Mouse (Mus musculus) induced T-regulatory cell, adult 2 months (primary cell): ENCODE measurements around the gene Nr6a1.

Source experiments
- DNase-seq: peaks from one replicate; pipeline ENCODE4 v3.0.0-alpha.2; 2012; ENCODE audit warnings: low read depth

Gene Nr6a1

DNA sequence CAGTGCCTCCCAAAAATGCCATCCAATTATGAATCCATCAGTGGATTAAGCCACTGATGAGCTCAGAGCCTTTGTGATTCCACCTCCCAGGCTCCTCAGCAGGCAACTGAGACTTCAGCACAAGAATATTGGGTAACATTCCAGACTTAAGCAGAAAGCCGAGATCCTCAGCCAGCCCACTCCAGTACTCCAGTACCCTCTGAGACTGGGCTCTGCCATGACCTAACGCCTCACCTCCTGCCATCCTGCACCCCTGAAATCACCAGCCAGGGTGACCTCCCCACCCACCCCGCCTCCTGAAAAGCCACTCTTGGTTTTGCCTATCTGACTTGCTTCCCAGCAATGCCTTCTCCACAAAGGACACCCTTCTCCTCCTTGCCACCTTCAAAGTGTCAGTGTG, 9.9 kb upstream of the Nr6a1 start:
- DNase-seq = no peak

- no peak for DNase-seq
Observed at GRCm38 (mm10) chr2:38936721-38937378, 9.4 kb upstream of the Nr6a1 start.

DNA sequence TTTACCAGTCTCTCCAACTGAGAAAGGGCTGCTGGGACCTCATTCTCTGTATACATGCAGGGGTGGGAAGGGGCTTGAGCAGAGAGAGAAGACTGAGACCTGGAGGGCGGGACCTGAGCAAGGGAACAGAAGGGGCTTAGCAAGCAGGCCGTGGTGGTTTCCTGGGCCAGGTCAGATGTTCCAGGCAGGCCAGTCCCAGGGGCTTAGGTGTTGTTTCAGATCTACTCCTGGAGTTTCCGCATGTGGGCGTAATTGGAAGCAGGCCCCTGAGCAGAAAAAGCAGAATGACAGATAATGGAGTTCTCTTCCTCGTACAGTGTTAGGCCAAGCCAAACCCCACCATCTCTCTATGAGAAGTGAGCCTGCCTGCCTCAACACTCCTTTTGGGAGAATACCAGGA, 7.4 kb upstream of the Nr6a1 start:
- DNase-seq = no peak

DNA sequence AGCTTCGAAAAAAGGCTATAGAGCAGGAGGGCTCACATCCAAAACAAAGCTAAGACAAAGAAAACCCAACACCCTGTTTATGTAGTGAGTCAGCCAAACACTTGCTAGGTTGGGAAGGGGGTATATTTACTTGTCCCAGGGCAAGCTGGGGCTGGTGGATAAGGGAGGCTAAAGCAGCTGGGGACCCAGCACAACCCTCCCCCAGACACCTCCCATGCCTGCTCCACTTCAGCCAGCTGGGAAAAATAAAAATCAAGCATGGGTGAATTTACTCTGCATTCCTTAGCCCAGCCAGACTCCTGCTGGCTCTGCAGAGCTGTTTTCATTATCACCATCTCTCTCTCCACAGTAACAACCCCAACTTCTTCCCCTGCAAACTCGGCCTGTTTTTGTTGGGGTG, 6.4 kb upstream of the Nr6a1 start:
- no peak for DNase-seq

DNA sequence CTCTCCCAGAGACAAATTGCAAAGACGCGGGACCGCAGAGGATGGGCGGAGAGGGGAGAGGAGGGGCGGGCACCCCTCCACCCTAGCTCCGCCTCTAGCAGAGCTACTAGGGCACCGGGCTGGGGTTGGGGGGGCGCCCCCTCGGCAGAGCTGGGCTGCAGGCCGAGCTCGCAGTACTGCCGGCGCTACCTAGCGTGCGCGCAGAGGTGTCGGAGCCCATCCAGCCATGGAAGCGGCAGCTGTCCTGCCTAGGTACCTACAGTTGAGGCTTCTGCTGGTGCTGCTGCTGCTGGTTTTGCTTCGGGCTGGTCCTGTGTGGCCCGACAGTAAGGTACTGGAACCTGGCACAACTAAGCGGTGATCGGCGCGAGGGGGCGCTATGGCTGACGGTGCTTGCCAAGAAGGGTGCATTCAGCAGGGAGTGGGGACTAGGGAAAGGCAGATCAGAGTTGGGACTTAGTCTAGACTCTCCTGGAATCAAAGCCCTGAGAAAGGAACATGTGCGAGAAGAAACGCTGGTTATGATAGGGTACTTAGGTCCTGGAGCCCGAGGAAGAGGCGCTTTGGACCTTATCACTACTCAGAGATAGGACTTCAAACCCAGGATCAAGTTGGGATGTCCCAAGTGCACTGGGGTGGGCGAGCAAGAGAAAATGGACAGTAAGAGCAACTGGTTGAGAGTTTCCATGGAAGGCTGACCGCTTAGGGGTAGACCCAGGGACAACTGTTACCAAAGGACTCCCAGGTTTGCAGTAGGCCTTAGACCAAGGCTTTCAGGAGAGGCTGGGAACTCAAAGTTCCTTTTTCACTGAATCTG, 4.6 kb upstream of the Nr6a1 start, which contains the start of gene Olfml2a:
Gene Olfml2a, plus strand, starts transcription at position 128 of the 817 bp plus-strand sequence.
- DNase-seq = peak; percentile 68

GRCm38 (mm10) chr2:38930269-38930668, 2.8 kb upstream of the Nr6a1 start:
- no peak for DNase-seq

- peak; percentile 98 for DNase-seq
Observed at GRCm38 (mm10) chr2:38926145-38926891, 1.2 kb downstream of the Nr6a1 start.

DNA sequence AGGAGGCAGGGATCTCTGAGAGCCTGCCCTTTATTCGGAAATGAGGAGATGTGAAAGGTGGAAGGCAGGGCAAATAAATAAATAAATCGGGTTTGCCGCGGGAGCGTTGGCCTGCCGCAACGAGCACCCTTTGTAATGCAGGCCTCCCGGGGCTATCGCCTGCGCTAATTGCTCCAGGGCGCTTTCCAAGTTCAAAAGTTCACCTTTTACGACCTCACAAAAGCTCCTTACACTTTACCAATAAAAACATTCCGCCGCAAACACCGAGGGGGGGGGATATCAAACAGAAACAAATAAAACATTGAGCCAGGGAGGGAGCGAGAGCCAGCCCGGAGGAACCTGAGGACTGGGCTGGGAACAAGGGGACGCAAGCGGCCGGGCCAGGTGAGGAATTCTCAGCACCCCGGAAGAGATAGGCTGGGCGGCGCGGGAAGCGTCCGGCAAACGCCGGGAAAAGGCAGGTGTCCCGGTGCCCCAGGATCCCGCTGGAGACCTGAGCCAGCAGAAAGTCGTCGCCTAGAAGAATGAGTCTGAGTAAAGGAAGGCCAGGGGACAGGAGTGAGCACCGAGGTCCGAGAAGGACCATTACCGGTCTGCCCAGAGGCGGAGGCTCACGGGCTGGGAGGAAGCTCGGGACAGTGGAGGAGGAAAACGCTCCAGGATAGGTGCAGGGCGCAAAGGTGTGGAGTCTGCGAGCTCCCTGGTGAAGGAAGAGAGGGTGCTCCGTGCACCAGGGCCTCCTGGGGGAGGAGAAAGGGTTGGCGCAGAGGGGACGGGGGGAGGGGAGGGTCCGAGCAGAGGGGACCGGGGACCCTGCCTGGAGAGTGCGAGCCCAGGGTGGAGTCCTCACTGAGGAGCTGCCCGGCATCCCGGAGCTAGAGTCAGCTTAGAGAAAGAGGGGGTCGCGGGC, 2.1 kb downstream of the Nr6a1 start:
- peak; percentile 44 for DNase-seq

DNA sequence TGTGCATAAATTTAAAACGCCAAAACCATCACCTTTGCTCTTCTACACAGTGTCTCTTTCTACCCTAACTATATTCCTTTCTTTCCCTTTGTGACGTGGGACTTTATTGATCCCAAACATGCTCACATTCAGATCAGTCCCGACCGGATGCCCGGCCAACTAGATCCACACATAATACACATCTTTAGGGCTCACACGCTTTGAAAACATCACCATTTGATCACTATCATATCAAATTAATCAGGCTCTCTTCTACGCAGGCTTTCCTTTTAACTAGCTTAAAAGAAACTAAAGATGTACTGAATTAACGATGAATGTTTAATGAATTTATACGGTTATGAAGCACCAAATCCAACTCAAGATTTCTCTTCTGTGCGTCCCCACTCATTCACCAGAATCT, 2.9 kb downstream of the Nr6a1 start:
- no peak for DNase-seq

DNA sequence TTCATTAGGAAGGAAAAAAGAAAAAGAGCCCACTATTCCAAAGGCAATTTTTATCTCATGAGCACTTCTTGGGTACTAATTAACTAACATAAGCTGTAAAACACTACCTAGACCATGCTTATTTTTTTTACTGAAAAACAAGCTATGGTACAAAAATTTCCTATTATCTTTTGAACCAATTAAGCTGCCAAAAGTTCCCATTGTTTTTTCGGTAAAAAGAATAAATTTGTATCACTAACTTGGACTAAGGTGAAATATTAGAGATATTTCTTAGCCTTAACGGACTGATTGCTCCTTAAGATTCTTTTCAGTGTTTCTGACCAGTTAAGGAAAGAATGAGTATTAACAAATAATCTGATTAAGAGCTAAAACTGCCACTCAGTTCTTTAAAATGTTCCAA, 3.6 kb downstream of the Nr6a1 start:
- peak; percentile 12 for DNase-seq

DNA sequence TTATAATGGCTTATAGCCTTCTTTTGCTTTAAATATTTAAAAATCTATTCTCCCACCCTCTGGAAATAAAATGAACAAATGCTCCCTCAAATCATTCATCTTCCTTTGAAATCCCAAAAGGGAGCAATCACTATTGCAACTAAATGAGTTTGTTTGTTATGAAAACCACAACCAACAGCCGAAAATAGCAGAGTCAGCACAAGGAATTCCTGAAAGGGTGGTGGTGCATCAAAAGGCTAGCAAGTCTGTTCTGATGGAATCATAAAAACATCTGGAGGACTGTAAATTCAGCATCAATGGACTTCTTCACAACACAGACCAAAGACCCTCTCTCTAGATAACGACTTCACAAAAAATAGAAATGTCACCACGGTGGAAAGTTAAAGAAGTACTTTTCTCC, 4.0 kb downstream of the Nr6a1 start:
- DNase-seq = peak; percentile 12

DNA sequence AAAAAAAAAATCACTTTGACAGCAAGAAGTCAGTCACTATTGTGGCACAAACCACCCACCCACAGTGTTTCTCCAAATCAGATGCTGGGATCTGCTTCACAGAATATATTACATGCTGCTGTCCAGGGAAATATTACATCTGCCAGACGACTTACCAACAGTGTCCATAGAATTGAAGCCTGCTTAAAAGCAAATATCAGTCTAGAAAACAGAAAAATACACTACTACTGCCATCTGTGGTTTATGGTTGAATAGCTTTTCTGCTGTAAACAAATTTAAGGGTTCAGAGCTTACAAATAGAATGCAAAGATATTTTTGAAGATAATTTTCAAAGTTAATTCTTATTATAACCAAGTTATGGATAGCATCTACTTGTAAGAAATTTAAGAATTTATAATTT, 6.1 kb downstream of the Nr6a1 start:
- DNase-seq = no peak

GRCm38 (mm10) chr2:38916947-38917691, 10.4 kb downstream of the Nr6a1 start:
- no peak for DNase-seq

DNA sequence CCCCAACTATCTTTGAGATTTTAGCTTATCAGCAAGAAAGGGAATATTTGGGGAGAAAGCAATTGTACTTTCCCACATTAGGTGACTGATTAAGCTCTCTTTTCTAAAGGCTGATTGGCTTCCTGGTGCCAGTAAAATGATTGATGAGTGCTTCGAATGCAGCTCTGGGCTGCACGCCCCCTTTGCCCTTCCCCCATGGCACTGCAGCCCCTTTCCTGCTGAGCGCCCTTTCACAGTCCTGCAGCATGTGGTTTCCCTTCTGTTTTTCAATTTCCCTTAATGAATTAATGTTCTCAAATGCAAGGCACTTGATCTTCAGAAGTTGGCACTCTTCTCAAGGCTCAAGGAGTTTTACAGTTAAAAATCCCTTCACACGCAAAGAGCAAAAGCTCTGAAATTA, 12.5 kb downstream of the Nr6a1 start:
- no peak for DNase-seq

- DNase-seq = no peak
Observed at GRCm38 (mm10) chr2:38914517-38914916, 13.0 kb downstream of the Nr6a1 start.

DNA sequence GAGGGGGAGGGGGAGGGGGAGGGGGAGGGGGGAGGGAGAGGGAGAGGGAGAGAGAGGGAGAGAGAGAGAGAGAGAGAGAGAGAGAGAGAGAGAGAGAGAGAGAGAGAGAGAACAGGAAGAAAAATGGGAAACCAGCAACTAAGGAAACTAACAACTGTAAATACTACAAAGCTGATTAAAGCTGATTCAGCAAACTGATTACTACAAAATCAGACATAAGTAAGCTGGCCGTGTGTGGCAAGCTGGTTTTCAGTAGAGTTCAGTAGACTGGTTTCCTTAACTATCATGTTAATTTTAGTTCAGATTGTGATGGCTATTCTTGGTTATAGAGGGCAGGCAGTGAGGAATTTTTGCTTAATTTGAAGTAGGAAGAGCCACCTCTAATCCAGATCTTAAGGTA, 18.9 kb downstream of the Nr6a1 start:
- DNase-seq = no peak

DNA sequence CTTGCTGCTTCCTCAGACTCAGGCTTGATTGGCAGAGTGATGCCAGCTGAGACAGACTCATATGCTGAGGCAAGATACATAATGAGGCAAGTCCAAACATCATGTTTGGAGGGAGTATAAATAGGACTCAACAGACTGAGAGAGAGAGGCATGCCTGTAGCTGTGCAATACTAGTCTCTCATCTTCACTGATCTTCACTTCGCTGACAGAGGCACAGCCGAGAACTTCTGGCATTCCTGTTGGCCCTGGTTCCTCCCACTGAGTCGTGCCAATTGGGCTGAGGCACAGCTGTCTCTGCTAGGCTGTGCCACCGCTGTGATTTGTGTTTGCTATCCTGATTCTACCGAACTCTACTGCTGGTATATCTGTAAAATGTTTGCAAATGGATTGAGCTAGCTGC, 21.4 kb downstream of the Nr6a1 start:
- DNase-seq = no peak

DNA sequence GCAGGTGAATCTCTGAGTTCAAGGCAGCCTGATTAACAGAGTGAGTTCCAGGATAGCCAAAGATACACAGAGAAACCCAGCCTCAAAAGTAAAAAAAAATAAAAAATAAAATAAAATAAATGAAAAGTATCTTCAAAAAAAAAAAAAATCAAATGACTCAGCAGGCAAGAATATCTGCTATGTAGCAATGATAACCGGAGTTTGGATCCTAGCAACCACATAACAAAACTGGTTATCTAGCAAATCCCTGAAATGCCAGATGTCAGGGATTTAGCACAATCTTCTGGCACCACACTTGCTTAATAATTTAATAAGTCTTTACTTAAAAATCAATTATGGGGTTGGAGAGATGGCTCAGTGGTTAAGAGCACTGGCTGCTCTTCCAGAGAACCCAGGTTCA, 23.2 kb downstream of the Nr6a1 start:
- DNase-seq = no peak

DNA sequence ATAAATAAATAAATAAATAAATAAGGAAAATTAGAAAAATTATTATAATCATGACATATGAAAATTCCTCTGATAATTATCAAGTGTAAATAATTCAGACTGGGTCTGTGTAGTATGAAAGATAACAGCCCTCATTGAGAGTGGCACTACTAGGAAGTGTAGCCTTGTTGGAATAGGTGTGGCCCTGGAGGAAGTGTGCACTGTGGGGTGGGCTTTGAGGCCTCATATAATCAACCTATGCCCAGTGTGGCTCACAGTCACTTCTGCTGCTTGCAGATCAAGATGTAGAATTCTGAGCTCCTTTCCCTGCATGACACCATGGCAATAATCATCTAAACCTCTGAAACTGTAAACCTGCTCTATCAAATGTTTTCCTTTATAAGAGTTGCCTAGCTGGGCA, 24.6 kb downstream of the Nr6a1 start:
- no peak for DNase-seq

DNA sequence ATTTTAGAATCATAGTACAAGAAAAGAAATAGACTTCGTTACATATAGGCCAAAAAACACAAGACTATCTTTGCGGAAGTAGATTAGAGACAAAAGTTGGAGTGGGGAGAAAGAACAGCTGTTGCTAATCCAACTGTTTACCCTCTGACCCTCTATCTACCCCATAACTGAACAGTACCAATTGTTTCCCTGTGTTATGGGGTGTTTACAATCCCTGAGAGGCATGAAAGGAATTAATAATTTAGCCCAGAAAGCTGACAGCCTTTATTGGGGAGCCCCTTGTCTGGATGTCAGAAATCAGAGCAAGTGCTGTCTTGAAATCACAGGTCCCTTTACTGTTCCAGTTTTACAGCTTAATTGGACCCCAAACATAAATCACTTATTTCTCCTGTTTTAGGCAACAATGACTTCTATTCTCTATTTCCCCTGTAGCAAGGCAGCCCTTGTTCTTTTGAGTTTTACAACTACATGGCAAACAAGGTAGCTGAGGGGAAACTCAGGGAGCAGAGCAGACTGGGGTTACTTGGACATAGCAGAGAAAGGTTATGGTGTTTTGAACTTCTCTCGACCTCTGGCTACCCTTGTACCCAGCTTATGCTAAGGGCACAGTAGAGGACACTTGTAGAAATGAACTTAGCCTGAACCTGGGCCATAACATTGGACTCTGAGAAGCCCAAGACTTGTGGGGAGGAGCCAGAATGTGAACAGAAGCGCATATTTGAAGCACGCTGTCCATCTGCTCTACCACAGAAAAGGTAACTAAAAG, 46.4 kb downstream of the Nr6a1 start:
- DNase-seq = no peak
